Mouse (Mus musculus) left cerebral cortex, postnatal 10 days (tissue): ENCODE results near the gene Ubr3. TPM values are rescaled to one million over a fixed set of nuclear protein-coding genes. Genes with fewer than 3 reads are reported as not detected.
A peak's percentile ranks its signal among the peaks of the same experiment; 100 is the strongest.

Source experiments
- DNase-seq, 2 experiments: peaks; one replicate each; pipeline ENCODE4 v3.0.0; 2021 to 2022; ENCODE audit warnings: low spot score in 2 of 2, mixed read lengths in 1 of 2; ENCODE audit errors: extremely low spot score in 1 of 2
- intact Hi-C: fragments of 180-260 bp; cut with DNase I; formaldehyde crosslinking; loops from one replicate; pipeline ENCODE4 v1.15.1; 2025
- total RNA-seq, 2 experiments: library from RNA; stranded (reverse); gene quantifications; 2 replicates each; pipeline ENCODE4 v1.2.3; 2021

The Ubr3 gene
- total RNA-seq, 2 experiments from 2014 or later = 132 to 142 TPM

DNA sequence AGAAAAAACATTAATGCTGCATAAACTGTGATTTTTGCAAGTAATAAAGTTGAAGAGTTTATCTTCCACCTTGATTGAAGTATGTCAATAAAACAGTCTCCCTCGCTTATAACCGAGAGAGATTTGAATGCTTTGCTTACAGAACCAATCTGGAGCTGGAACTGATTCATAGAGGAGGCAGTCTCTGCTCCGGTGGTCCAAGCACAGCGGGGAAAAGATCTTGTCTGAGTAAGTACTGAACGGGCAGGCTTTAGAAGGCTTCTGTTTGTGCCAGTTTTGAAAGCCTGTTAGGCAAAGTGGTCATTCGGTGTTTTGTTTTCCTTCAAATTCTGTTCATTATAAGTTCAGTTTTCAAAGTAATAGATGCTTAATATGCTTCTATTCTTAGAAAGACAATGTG, 103.3 kb downstream of the Ubr3 start:
- intact Hi-C loops = no loop called here
- DNase-seq = no peak

DNA sequence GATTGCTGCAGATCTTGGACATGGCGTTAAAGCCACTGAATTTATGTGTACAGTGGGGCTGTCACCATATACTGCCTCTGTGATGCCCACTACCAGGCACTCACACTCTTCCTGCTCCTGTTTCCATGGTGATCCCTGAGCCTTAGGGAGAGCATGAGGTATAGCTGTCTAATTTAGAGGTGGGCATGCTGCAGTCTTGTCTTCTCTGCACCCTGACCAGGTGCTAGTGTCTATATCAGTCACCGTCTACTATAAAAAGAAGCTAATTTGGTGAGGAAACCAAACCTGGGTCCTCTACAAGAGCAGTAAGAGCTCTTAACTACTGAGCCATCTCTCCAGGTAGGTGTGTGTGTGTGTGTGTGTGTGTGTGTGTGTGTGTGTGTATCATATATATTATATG, 109.4 kb downstream of the Ubr3 start:
- intact Hi-C loops = no loop called here
- no peak for DNase-seq

DNA sequence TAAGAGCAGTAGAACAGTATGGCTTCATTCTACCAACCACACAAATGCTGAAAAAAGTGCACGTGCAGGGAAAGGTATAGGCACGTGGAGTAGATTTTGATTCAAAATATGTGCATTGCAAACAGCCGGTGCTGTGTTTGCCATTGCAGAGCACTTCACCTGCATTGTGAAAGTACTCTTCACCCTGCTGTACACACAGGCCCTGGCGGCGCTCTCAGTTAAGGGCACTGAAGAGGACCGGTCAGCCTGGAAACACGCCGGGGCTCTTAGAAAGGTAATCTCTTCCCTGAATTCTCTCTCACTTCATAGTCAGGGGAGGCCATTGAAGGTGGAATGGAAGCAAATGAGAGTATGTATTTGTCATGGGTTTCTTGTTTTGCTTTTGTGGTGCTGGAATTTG, 115.9 kb downstream of the Ubr3 start:
- intact Hi-C loops = no loop called here
- no peak for DNase-seq

DNA sequence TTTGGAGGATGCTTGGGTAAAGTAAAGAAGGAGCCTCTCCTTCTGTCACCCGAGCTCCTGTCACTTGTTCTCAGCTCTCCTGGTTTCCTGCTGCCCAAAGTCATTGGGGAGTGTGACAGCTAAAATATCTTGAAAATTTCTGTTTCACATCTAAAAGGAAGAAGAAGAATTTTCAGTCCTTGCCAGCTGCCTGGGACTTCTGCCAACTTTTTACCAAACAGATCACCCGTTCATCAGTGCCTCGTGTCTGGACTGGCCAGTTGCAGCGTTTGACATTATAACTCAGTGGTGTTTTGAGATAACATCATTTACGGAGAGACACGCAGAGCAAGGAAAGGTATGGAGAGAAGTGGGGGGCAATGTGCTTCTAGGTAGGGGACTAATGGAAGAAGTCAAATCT, 121.2 kb downstream of the Ubr3 start:
- peak in 1 of 2 experiments; percentile 41 for DNase-seq
- intact Hi-C loops = no loop called here

DNA sequence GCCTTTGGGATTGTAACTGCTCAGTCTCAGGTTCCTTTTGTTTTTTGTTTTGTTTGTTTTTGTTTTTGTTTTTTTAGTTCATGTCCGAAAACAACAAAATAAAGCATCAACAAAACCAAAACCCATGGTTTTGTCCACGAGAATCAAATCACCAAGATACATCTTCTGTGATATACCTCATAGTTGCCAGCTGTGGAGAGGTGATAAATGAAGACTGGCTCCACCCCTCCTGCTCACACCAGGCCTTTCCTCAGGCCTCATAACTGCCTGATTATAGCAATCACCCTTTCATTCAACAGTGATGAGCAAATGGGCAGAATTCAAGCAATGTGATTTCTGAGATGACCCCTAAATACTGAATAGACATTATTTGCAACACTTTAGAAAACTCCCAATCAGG, 127.4 kb downstream of the Ubr3 start:
- intact Hi-C loops = no loop called here
- DNase-seq = no peak

DNA sequence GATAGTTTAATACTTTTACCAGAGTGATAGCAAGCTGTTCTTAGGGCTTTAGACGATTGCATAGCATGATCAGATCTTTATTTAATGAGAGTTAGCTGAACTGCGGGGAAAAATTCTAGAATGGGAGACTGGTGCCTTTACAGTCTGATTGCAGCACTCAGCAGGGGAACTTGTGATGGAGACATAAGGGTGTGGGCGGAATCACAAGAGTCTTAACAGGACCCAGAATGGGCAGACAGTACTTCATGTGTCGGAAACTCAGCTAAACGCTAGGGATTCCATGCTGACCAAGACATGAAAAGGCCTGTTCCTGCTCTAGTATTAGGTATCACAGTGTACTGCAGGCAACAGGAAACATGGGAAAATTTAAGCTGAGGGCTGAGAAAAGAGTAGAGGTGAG, 128.7 kb downstream of the Ubr3 start:
- intact Hi-C loops = no loop called here
- no peak for DNase-seq

DNA sequence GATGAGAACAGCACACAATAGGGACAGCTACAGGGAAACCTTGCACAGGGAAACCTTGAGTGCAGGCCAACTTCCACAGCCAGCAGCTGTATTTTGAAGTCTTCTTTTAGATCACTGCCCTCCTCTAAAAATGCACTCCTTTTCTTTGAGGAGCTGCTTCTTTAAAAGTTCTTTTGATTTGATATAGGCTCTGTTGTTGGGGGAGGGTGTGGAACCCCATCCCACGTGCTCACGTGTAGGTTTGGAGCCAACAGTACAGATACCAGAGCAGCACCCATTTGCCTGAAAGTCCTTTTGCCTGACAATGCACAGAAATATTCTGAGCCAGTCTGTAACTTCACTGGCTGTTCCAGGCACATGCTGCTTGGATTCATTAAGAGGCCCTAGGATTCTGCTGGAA, 134.4 kb downstream of the Ubr3 start:
- intact Hi-C loops = no loop called here
- no peak for DNase-seq

DNA sequence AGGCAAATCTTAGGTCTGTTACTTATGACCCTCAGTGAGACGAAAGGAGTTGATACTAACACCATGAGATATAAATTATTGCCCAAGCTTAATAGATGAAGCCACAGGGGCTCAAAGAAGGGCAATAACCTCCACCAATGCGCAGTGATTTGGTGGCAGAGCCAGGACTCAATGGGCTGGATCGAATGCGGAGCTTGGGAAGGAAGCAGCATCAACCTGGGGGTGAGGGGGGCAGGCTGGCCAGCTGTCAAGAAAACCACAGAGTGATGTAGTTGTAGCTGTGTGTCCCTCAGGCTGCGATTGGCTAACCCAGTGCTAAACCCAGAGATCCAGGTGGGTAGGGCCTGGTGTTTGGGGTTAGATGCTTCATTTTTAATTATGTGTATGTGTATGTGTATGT, 137.8 kb downstream of the Ubr3 start:
- DNase-seq = no peak
- intact Hi-C loops = no loop called here

DNA sequence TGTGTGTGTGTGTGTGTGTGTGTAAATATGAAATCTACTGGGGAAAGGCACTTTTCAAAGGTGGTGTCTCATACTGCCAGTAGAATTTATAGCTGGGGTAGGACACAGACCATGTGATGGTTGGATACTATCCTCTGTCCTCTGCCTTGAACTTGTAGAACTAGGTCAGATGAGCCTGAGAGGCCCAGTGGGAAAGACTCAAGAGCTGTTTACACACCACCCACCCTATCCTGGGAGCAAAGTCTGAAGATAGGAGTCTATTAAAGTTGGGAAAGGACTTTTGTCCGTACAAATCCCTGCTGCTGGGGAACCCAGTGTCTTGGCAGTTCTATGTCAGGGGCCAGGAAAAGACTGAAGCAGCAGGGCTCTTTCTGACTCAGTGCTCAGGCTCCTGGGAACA, 138.3 kb downstream of the Ubr3 start:
- DNase-seq = no peak
- intact Hi-C loops = no loop called here

DNA sequence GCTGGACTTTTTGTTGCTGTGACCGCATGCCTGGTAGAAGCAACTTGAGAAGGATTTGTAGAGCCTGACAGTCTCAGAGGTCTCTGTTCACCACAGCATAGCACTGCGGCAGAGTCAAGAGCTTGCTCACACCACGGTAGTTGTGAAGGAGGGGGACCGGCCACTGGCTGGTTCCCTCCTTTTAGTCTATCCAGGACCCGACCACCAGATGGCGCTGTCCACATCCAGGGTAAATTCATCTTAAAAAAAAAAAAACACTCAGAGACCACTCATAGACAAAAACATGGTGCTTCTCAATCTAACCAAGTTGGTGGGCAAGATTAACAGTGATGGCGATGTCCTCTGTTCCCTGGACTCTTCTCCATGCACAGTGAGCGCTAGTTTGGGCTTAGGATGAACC, 140.2 kb downstream of the Ubr3 start:
- no peak for DNase-seq
- intact Hi-C loops = no loop called here

DNA sequence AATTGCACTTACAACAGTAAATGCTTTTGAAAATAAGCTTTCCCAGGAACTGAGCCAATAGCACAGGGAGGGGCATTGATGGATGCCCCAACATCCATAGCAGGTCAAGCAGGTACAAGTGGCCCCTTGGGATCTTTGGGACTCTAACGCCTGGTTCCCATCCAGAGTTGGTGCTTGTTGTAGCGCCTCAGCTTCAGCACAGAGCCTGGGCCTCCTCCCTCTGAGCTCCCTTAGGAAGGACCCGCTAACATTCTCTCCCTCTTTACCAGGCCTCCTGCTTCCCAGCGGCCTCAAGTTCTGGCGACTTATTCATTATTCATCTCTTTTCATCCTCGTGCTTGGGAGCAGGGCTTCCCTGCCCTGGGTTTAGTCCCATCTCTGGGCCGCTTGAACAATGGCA, 141.7 kb downstream of the Ubr3 start, which contains the start of gene Myo3b:
Myo3b (plus strand) TSS at position 375 of the 400 bp plus-strand sequence.
- intact Hi-C loops = no loop called here
- no peak for DNase-seq

DNA sequence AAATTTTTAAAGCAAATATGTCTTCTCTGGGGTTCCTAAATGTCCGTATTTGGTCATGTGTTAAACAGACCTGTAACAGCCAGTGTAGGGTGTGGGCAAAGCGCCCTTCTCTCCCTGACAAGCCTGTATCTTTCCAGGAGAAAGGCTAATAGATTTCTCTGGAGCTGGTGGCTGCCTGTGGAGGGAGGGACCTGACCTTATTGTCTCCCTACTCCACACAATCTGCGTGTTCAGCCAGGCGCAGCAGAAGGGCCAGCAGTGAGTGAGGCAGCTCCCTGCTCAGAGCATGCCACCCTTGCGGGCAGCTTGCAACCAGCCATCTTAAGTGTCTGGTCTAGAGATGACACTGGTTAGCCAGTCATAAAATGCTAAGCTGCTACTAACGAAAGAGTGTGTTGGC, 147.4 kb downstream of the Ubr3 start:
- intact Hi-C loops = no loop called here
- DNase-seq = no peak

DNA sequence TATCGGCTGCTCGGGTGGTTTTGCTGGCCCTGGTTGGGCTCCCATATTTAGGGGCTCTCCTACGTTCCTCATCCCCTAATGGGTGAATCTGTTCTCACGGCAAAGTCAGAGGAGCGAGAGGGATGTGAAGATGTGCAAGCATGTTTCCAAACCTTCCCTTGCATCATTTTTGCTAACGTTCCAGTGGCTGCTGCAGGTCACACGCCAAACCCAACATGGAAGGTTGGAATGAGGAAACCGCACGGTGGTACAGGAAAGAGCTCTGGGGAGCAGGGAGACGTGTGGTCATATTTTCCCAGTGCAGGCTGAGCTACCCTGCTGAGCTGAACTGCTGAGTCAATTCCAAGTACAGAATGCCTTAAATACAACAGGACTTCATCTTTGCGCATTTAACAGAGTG, 150.8 kb downstream of the Ubr3 start:
- no peak for DNase-seq
- intact Hi-C loops = no loop called here

DNA sequence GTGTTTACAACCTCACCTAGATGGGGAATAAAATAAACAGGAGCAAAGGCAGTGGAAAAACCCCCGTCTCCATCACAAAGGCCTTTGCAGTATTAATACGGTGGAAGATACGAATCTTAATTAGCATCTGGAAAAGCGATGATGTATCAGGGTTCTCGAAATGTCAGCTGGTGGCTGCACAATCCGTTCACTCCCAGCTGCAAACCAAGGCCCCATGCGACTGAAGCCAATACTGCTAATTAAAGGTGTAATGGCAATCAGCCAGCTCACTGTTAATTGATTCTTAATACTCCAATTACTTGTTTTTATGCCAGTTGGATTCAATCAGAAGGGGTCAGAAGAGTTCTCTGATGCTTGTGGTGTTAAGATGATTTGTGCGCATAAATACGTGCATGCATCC, 156.8 kb downstream of the Ubr3 start:
- intact Hi-C loops = no loop called here
- DNase-seq = no peak

DNA sequence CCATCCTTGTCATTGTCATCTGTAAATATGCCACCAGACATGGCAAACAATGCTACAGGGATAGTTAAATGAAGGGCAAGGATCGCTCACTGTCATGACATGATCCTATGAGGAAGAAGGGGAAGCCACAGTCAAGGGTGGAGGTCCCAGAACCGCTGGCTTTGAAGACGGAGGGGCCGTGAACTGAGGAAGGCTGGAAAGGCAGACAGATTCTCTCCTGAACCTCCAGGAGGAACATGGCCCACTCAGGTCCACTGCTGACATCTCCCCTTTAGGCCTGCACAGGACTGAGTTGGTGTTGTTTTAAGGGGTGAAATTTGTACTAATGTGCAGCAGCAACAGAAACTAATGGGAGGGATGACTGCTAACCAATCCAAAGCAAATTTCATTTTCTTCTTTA, 161.2 kb downstream of the Ubr3 start:
- no peak for DNase-seq
- intact Hi-C loops = no loop called here

DNA sequence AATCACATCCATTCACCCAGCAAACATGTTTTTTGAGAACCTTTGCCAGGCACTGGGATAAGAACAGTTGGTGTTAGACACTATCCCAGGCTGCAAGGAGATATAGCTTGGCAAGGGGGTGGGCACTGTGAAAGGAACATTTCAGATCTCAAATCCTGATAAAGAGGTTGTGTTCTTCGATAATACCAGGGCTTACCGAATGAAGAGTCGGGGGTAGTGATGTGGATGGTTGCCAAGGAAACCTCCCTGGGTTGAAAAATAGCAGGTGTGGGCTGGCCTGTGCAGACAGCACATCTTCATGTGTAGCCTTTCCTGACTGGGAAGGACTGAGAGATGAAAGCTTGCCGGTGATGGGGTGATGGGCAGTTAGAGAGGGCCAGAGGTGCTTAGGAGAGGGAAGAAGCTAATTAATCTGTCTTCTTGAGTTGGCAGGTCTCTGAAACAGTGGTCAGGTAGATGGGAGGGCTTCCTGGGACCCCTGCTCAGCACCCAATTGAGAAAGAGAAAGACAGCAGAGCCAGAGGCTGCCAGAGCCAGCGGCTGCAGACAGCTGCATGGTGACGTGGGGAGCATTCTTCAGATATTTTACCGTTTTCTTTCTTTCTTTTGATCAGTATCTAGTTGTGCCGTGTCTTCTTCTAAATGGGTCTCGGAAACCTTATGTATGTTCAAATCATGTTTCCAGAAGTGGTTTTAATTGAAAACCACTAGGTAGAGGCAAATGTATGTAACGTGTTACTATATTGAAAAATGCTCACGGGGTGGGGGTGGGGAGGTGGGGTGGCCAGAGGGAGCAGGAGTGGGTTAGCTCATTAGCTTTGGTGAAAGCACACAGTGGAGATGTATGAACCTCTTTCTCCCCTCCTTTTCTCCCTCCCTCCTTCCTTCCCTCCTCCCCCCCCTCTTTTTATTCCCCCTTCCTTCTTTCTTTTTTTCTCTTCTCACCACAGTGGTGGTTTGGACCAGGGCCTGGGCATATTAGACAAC, 163.6 kb downstream of the Ubr3 start:
- intact Hi-C loops = no loop called here
- DNase-seq = peak; percentile 10 to 27

DNA sequence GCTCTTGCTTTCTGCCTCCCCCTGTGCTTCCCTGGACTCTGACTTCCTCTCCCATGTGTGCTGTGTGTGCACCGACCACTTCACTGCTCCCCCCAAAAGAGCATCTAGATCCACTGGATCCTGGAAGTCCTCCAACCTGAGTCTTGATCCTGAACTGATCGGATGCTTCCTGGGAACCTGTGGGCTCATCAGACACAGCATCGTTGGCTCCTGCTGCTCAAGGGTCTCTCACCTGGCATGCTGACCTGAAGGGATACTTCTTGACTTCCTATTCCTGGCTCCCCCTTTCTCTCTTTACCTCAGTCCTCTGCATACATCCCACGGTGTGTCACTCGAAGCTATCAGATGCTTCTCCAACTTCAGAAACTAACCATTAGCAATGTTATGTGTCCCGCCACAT, 168.1 kb downstream of the Ubr3 start:
- intact Hi-C loops = no loop called here
- no peak for DNase-seq

DNA sequence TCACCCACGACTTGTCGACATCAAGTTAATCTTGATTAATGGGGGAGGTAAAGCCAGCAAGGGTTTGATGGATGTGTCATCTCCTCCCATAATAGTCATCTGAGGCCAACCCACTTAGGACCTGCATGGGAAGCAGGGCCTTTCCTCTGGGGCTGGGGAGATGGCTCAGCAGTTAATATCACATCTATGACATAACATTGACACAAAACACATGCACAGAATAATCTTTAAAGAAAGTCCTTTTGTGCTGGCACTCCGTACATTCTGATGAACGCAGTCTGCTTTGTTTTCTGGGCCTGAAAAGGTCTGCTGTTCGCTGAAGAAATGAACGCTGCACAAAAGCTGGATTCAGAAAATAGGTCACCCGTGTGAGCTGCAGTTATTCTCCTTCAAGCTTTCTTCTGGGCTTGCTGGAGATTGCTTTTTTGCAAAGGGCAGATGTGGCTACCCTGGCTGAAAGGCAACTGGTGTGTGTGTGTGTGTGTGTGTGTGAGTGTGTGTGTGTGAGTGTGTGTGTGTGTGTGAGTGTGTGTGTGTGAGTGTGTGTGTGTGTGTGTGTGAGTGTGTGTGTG, 168.8 kb downstream of the Ubr3 start:
- intact Hi-C loops = no loop called here
- no peak for DNase-seq

DNA sequence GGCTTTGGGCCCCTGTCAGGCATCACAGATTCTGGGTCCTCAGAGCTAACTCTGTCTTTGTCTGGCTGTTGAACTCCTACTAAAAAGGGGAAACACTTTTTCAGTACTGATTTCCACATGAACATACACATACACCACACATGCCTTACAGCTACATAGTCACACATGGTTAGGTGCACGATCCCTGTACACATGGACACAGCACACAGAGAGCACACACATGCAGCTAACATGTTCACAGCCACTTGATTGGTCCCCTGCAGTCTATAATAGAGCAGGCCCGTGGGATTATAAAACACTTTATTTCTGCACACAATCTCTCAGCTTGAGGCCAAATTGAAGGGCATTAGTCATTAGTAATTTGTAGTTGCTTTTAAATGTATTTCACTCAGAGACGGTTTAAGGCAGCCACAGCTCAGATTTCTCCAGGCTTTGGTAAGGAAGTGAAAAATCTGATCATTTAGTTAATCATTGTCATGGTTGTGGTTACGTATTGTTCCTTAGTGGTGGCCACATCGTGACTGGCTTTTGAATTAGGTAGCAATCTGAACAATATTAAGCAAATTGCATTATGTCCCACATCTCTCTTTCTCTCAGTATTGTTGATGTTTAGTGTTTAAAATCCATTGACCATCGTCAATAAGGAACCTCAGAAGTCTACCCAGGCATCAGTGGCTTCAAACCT, 169.4 kb downstream of the Ubr3 start:
- intact Hi-C loops = no loop called here
- no peak for DNase-seq

DNA sequence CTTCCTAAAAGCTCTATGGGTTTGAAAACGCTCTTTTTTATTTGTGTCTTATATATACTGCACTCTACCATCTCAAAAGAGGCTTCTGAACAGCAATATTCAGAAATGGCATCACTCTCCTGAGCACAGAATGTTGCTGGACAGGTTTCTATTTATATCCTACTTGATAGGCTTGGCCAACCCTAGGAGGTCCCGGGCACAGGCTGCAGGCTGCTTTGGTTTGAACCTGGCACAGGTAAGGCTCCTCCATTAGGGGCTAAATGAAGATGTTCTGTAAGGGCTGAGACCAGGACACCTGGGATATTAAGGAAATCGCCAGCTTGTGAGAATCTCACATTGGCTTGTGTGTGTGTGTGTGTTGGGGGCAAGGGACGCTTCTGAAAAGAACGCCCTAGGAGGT, 172.8 kb downstream of the Ubr3 start:
- DNase-seq = no peak
- intact Hi-C loops = no loop called here
